Mouse (Mus musculus): ENCODE results near the gene Vwa3a. TPM values are rescaled to one million over a fixed set of nuclear protein-coding genes. Genes with fewer than 3 reads are reported as not detected.

The Vwa3a gene
- polyA plus RNA-seq, 1 experiment from 2014 or later = 0.42 TPM

DNA sequence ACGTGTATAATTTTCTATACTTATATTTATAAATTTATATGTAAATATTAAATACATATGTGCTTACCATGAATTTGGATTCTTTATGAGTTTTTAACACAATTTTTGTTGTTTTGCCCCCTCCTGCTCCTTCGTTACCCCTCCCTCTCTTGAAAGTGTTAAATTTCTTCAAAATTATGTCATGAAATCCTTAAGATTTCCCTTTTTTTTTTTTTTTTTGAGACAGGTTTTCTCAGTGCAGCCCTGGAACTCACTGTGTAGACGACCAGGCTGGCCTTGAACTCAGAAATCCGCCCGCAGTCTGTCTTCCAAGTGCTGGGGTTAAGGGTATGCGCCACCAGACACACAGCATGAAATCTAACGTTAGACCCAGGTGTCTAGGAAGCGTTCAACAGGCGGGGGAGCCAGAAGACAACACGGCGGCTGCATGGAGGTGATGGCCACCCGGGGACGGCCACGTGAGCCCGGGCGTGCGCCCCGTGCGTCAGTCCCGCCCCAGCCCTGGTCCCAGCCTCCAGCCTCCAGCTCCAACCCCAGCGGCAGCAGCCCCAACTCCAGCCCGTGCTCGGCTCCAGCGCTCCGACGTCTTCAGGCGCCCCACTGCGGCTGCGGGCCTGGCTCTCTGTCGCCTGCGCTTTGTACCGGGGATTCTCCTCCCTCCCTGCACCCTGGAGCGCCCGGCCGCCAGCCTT is 103.4 kb downstream of the Vwa3a start, which contains the start of gene Eef2k:
Gene Eef2k (plus strand): TSS at position 487 of the 692 bp plus-strand sequence.
- peak within 1 kb of the TSS; percentile 51 for H3K4me3 ChIP-seq
- H3K9ac ChIP-seq = peak within 1 kb of the TSS; percentile 76
- 3% methylated on average over 35 of the region's 35 CpGs for WGBS
- peak within 1 kb of the TSS; percentile 60 for H3K4me2 ChIP-seq
- no peaks in the 10 kb centered on the region for H3K36me3 ChIP-seq
- ATAC-seq (ENCODE audit: low read depth) = peak; percentile 94
- H3K27me3 ChIP-seq = peaks cover 8% of the 10 kb centered on the region
- peak within 1 kb of the TSS; percentile 84 for H3K27ac ChIP-seq (replicated peaks)
- H3K9me3 ChIP-seq = no peaks in the 10 kb centered on the region
- peaks cover 22% of the 10 kb centered on the region for H3K4me1 ChIP-seq (replicated peaks)

DNA sequence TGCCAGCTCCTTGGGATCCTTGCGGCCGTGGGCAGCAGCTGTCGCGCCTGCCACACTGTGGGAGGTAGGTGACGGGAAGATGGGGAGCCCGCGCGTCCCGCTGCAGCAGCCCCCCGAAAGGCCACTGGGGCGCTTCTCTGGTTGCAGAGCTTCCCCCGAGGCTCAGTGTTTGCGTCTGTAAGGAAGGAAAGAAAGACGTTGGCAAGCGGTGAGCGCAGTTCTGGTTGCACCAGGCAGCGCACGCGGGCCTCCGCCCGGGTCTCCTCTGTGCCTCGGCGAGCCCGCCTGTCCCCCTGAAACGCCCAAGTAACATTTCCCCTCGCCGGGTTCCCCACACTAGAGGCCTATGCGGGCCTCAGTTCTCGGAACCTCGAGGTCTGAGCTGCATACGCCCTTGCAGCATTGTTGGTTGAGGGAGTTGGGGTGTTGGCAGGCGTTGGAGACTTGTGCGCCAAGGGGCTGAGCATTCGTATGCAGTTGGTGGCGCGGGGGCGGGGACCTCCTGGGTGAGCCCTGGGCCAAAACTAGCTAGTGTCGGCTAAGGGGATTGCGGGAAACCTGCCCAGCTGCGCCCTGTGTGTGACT is 104.0 kb downstream of the Vwa3a start:
- peaks cover 22% of the 10 kb centered on the region for H3K4me1 ChIP-seq (replicated peaks)
- peak overlapping the region; percentile 76 for H3K9ac ChIP-seq
- H3K27ac ChIP-seq (replicated peaks) = peak overlapping the region; percentile 84
- peak overlapping the region; percentile 60 for H3K4me2 ChIP-seq
- H3K36me3 ChIP-seq = no peaks in the 10 kb centered on the region
- H3K4me3 ChIP-seq = peak overlapping the region; percentile 51
- under 1% methylated on average over 40 of the region's 40 CpGs for WGBS
- peak; percentile 88 for ATAC-seq (ENCODE audit: low read depth)
- no peaks in the 10 kb centered on the region for H3K9me3 ChIP-seq
- H3K27me3 ChIP-seq = peaks cover 8% of the 10 kb centered on the region

DNA sequence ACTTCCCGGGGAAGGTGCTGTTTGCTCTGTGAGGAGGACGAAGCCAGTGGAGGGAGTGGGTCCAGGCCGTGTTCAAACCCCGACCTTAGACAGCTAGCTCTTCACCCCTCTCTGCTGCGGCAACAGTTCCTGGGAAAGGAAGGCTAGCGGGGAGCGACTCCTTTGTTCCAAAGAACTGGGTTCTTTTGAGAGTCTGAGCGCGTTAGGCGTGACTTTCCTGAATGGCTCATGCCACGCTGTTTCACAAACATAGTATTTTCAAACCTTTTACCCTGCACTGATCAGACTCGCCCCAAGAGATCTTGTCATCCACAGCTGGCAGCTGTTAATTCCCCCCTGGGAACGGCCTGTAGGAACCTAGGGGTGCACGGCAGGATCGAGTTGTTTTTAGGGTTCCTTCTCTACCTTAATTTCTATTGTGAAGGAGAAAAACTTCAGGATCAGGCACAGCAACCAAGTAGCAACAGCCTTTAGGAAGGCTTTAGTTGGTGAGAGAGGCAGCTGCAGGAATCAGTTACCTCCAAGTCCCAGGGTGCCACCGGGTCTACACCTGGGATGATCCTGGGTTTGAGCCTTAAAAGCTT is 104.8 kb downstream of the Vwa3a start:
- Histone ChIP-seq H3K27ac (replicated peaks) (peak overlapping the region; percentile 84), H3K4me1 (replicated peaks) (peaks cover 28% of the 10 kb centered on the region), H3K9ac (peak overlapping the region; percentile 76), H3K36me3 (no peaks in the 10 kb centered on the region), H3K27me3 (peaks cover 8% of the 10 kb centered on the region), H3K4me3 (peak overlapping the region; percentile 51), H3K4me2 (peak overlapping the region; percentile 60), H3K9me3 (no peaks in the 10 kb centered on the region)
- ATAC-seq (ENCODE audit: low read depth) = peak; percentile 9
- 2% methylated on average over 16 of the region's 16 CpGs for WGBS

DNA sequence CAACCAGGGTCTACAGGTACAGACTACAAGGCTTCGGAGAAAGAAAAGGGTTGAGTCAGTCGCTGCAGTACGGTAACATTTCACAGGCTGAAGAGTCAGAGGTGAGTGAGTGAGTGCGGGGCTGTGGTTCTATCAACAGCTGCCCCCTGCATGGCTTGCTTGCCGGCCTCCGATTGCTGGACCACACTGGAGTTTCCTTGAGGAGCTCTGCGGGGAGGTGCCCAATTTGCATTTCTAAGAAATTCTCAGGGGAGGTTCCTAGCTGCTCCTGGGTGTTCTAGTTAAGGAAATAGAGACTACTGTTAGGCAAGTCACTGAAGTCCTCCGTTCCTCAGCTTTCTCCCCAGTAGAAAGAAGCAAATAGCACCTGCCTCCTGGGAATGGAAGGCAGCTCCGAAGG is 105.6 kb downstream of the Vwa3a start:
- Histone ChIP-seq H3K9me3 (no peaks in the 10 kb centered on the region), H3K27ac (replicated peaks) (no peak overlapping the region), H3K36me3 (no peaks in the 10 kb centered on the region), H3K4me1 (replicated peaks) (peaks cover 31% of the 10 kb centered on the region), H3K9ac (peak overlapping the region; percentile 76), H3K27me3 (peaks cover 8% of the 10 kb centered on the region), H3K4me3 (peak overlapping the region; percentile 51), H3K4me2 (peak overlapping the region; percentile 60)
- 9% methylated on average over 9 of the region's 9 CpGs for WGBS
- no peak for ATAC-seq (ENCODE audit: low read depth)

DNA sequence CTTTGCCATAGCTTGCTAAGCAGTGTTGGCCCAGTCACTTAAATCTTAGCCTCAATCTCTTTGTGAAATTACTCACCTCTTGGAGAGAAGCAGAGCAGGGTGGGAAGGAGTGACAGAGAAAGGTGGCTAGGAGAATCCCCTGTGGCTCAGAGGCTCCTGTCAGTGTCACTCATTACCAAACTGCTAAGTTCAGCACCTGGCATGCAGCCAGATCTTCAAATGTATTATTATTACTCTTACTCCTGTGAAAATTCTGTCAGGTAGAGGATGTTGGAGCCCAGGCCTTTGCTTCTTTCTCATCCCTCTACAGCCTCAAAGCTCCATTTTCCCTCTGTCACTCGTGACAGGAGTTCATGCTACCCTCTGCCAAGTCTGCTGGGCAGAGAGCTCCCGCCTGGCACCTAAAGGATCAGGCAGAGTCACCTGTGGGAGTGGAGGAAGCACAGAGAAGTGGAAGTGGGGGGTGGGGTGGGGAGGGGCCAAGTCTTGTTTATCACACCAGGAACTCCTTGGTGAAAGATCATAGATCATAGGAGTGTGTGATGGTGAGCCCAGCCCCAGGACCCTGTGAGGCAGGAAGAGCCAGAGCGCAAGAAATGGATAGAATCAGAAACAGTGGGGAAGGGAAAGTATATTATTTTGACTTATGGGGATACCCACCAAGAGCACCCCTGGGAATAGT is 109.9 kb downstream of the Vwa3a start:
- 83% methylated on average over 3 of the region's 3 CpGs for WGBS
- Histone ChIP-seq H3K9ac (no peak overlapping the region), H3K4me2 (no peak overlapping the region), H3K4me3 (no peak overlapping the region), H3K36me3 (no peaks in the 10 kb centered on the region), H3K4me1 (replicated peaks) (peaks cover 44% of the 10 kb centered on the region), H3K27ac (replicated peaks) (no peak overlapping the region), H3K27me3 (peaks cover 8% of the 10 kb centered on the region), H3K9me3 (no peaks in the 10 kb centered on the region)
- ATAC-seq (ENCODE audit: low read depth) = no peak

DNA sequence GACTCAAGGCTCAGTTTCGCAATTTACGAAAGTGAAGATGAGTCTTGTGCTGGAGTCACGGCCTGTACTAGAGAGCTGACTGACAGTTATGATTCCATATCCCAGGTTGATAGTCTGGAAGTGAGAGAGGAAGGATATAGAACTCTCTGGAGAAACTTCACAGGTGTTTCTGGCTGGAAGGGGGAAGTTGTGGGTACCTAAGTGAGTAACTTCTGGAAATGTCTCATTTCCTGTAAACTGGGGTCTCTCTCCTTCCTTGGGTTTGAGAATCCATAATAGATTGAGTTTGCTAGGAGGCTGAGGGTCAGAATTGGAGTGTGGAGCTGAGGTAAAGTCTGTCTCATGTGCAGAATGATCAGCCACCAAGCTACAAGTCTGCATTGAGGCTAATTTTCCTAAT is 111.0 kb downstream of the Vwa3a start:
- no peak overlapping the region for H3K27ac ChIP-seq (replicated peaks)
- no peak overlapping the region for H3K4me2 ChIP-seq
- no peak overlapping the region for H3K9ac ChIP-seq
- no peak overlapping the region for H3K4me3 ChIP-seq
- WGBS = 90% methylated on average over 3 of the region's 3 CpGs
- H3K9me3 ChIP-seq = no peaks in the 10 kb centered on the region
- H3K4me1 ChIP-seq (replicated peaks) = peaks cover 32% of the 10 kb centered on the region
- ATAC-seq (ENCODE audit: low read depth) = no peak
- no peaks in the 10 kb centered on the region for H3K36me3 ChIP-seq
- H3K27me3 ChIP-seq = peaks cover 4% of the 10 kb centered on the region

Other genes starting within 250 kb of the Vwa3a start
- gene Uqcrc2, start 104.1 kb upstream of the Vwa3a start, polyA plus RNA-seq (2015; fragmentation: Nextera tagmentation; extraction: Ambion mirVana) = 194 and 221 TPM in 2 replicates
- gene Pdzd9, start 69.0 kb upstream of the Vwa3a start, polyA plus RNA-seq (2015; fragmentation: Nextera tagmentation; extraction: Ambion mirVana) = 0.33 and 0.39 TPM in 2 replicates
- 13.8 and 17.6 TPM in 2 replicates for gene Mosmo, start 61.7 kb upstream of the Vwa3a start, polyA plus RNA-seq (2015; fragmentation: Nextera tagmentation; extraction: Ambion mirVana)
- not detected in 2 replicates for gene Gm5737, start 73.0 kb downstream of the Vwa3a start, polyA plus RNA-seq (2015; fragmentation: Nextera tagmentation; extraction: Ambion mirVana)
- 29.2 and 34.1 TPM in 2 replicates for gene Eef2k, start 103.5 kb downstream of the Vwa3a start, polyA plus RNA-seq (2015; fragmentation: Nextera tagmentation; extraction: Ambion mirVana)
- 21.4 and 24.7 TPM in 2 replicates for gene Polr3e, start 178.4 kb downstream of the Vwa3a start, polyA plus RNA-seq (2015; fragmentation: Nextera tagmentation; extraction: Ambion mirVana)
- gene Cdr2, start 243.0 kb downstream of the Vwa3a start, polyA plus RNA-seq (2015; fragmentation: Nextera tagmentation; extraction: Ambion mirVana) = 15.2 and 16.0 TPM in 2 replicates
- 0.45 TPM in 1 of 2 replicates, not detected in the other for gene Mfsd13b, start 243.2 kb downstream of the Vwa3a start, polyA plus RNA-seq (2015; fragmentation: Nextera tagmentation; extraction: Ambion mirVana)

All from neural tube, embryonic 13.5 days (tissue).